Mouse (Mus musculus) liver, embryonic 13.5 days (tissue): Measurements from ENCODE around the gene Nanp. TPM values are rescaled to one million over a fixed set of nuclear protein-coding genes. Genes with fewer than 3 reads are reported as not detected.

Experiments used
- ATAC-seq: fragments of 200-750 bp; cut with Nextera tagmentation; 2 replicates; pipeline ENCODE4 v1.8.0; 2017; ENCODE audit warnings: low read depth, mild to moderate bottlenecking, moderate number of reproducible peaks, moderate library complexity
- DNase-seq: peaks from one replicate; pipeline ENCODE4 v3.0.0; 2022
- H3K27ac ChIP-seq: fragments of 300-500 bp; sonication (generic); 2 replicates; pipeline ENCODE4 v1.5.1; 2015; ENCODE audit warnings: moderate library complexity, mild to moderate bottlenecking, inconsistent platforms
- H3K27me3 ChIP-seq: fragments of 300-500 bp; sonication (generic); 2 replicates; pipeline ENCODE4 v1.6.1; 2015; ENCODE audit warnings: mild to moderate bottlenecking, inconsistent platforms
- H3K36me3 ChIP-seq: fragments of 300-500 bp; sonication (generic); 2 replicates; pipeline ENCODE4 v1.6.1; 2015; ENCODE audit warnings: mild to moderate bottlenecking, inconsistent platforms
- H3K4me1 ChIP-seq: fragments of 300-500 bp; sonication (generic); replicated peaks from 2 replicates; pipeline ENCODE4 v1.6.1; 2015; ENCODE audit warnings: inconsistent platforms
- H3K4me2 ChIP-seq: fragments of 300-500 bp; sonication (generic); 2 replicates; pipeline ENCODE4 v1.6.1; 2015; ENCODE audit warnings: inconsistent platforms, mild to moderate bottlenecking, moderate library complexity
- H3K4me3 ChIP-seq: fragments of 300-500 bp; sonication (generic); replicated peaks from 2 replicates; pipeline ENCODE4 v1.5.1; 2015; ENCODE audit warnings: mild to moderate bottlenecking, inconsistent platforms
- H3K9ac ChIP-seq: fragments of 300-500 bp; sonication (generic); 2 replicates; pipeline ENCODE4 v1.6.1; 2015; ENCODE audit warnings: mild to moderate bottlenecking, inconsistent platforms
- H3K9me3 ChIP-seq: fragments of 300-500 bp; sonication (generic); replicated peaks from 2 replicates; pipeline ENCODE4 v1.6.1; 2016; ENCODE audit warnings: inconsistent platforms
- WGBS: fragments of 180-500 bp; shearing (Covaris S2); methylation state at CpG from one replicate; pipeline ENCODE4 v1.1.7; 2015; ENCODE audit not compliant: insufficient replicate concordance; 5-methylcytosine and 5-hydroxymethylcytosine counted together
- polyA plus RNA-seq: library from polyadenylated mRNA; unstranded; fragments of >200 nt; fragmentation: Nextera tagmentation; extraction: Ambion mirVana; gene quantifications from 2 replicates; pipeline ENCODE4 v1.2.1, GENCODE M21; 2015

Gene Nanp
- polyA plus RNA-seq = 76.2 and 88.7 TPM in 2 replicates

DNA sequence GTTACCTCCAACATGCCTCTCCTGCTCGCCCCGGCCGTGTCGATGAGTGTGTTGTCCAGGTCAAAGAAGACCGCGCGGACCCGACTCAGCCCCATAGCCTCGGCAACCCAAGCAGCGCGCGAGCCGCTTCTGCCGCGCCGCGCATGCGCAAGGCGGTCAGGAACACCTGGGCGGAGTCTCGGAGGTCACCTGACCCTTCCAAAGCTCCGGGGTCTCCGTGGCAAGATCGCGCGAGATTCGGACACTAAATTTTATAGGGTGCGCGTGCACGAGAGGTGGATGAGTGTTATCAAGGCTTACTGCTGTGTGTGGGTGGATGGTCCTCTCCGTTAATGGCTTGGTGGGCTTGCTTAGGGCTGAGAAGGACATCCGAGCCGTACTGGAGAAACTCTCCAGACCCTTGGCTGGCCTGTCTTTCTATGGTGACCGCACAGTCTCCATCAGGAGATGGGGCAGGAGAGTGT lies at the start of gene Nanp, which contains the start of gene Ninl:
TSS of gene Nanp (minus strand) at position 167 of the 464 bp plus-strand sequence.
TSS of gene Ninl (minus strand) at position 151 of the 464 bp plus-strand sequence.
- DNase-seq (peak; percentile 94), ATAC-seq (peak; percentile 84)

DNA sequence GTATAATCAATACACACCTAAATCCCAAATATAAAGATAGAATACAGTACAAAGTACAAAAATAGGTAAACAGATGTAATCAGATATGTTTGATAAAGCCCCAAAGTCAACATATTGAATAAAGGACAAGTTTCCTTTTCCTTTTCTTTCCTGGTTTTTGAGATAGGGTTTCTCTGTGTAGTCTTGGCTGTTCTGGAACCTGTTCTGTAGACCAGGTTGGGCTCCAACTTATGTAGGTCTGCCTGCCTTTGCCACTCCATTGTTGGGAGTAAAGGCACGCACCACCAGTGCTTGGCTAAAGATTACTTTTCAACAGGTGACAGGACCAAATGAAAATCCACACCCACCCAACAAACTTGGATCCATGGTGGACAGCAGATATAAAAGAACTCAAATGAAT lies 17.4 kb upstream of the Nanp start:
- no peaks in the 10 kb centered on the region for H3K27me3 ChIP-seq

More for the DNA sequence above, at the start of gene Nanp, which contains the start of gene Ninl:
- H3K9ac ChIP-seq = peak within 1 kb of the TSS; percentile 100
- under 1% methylated on average over 34 of the region's 34 CpGs for WGBS
- H3K4me1 ChIP-seq = peaks cover 52% of the 10 kb centered on the region
- no peaks in the 10 kb centered on the region for H3K27me3 ChIP-seq
- H3K27ac ChIP-seq = peak within 1 kb of the TSS; percentile 96
- H3K4me3 ChIP-seq = peak within 1 kb of the TSS; percentile 98
- peaks cover 8% of the 10 kb centered on the region; the same call in 1 of the 2 replicates for H3K36me3 ChIP-seq
- H3K9me3 ChIP-seq = no peaks in the 10 kb centered on the region
- H3K4me2 ChIP-seq = peak within 1 kb of the TSS; percentile 87

GRCm38 (mm10) chr2:151040411-151040810 lies 1.2 kb upstream of the Nanp start:
- ATAC-seq (no peak), DNase-seq (no peak)
- Histone ChIP-seq H3K9me3 (no peaks in the 10 kb centered on the region), H3K4me3 (peak overlapping the region; percentile 98), H3K27ac (no peak overlapping the region), H3K4me2 (peak overlapping the region; percentile 87), H3K27me3 (no peaks in the 10 kb centered on the region), H3K4me1 (peaks cover 40% of the 10 kb centered on the region), H3K36me3 (0 out of 2 replicates have a peak, but pooled peaks cover 3% of the 10 kb centered on the region), H3K9ac (0 out of 2 replicates have a peak overlapping the region, but pooled peaks have one; percentile 100)
- 79% methylated on average over 1 of the region's 1 CpGs for WGBS

More for the DNA sequence above, 17.4 kb upstream of the Nanp start:
- no peak for ATAC-seq
- Histone ChIP-seq H3K4me1 (no peaks in the 10 kb centered on the region), H3K27ac (no peak overlapping the region), H3K9me3 (no peaks in the 10 kb centered on the region), H3K36me3 (no peaks in the 10 kb centered on the region), H3K9ac (no peak overlapping the region), H3K4me3 (no peak overlapping the region), H3K4me2 (no peak overlapping the region)
- WGBS = 80% methylated on average over 1 of the region's 1 CpGs
- no peak for DNase-seq

DNA sequence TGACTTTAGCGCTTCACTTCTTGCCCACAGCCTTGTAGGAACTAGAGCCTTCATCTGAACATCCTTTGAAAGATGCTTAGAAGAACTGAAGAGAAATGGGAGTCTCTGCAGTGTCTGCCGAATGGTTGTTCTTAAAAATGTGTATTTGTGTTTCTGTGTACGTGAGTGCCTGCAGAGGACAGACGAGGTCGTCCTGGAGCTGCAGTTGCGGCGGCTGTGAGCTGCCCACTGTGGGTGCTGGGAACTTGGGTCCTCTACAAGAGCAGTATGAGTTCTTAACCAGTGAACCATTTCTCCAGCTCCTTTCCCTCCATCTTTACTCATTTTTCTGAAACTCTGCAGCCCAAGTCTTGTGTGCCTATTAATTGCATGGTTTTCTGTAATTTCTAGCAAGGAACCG lies 528 bp upstream of the Nanp start:
- H3K27ac ChIP-seq = peak overlapping the region; percentile 84
- H3K4me3 ChIP-seq = peak overlapping the region; percentile 98
- peak overlapping the region; percentile 100 for H3K9ac ChIP-seq
- peak overlapping the region; percentile 87 for H3K4me2 ChIP-seq
- WGBS = 34% methylated on average over 8 of the region's 8 CpGs
- H3K4me1 ChIP-seq = peaks cover 47% of the 10 kb centered on the region
- no peaks in the 10 kb centered on the region for H3K9me3 ChIP-seq
- peaks cover 7% of the 10 kb centered on the region; the same call in 1 of the 2 replicates for H3K36me3 ChIP-seq
- ATAC-seq = peak; percentile 8
- no peaks in the 10 kb centered on the region for H3K27me3 ChIP-seq
- peak; percentile 26 for DNase-seq

GRCm38 (mm10) chr2:151038811-151039222 lies 381 bp downstream of the Nanp start:
- Histone ChIP-seq H3K36me3 (peaks cover 12% of the 10 kb centered on the region; the same call in 1 of the 2 replicates), H3K27me3 (no peaks in the 10 kb centered on the region), H3K4me3 (peak overlapping the region; percentile 98), H3K9me3 (no peaks in the 10 kb centered on the region), H3K9ac (peak overlapping the region; percentile 100), H3K27ac (peak overlapping the region; percentile 96), H3K4me1 (peaks cover 56% of the 10 kb centered on the region), H3K4me2 (peak overlapping the region; percentile 87)
- ATAC-seq (no peak), DNase-seq (peak; percentile 22)
- 1% methylated on average over 29 of the region's 30 CpGs for WGBS

DNA sequence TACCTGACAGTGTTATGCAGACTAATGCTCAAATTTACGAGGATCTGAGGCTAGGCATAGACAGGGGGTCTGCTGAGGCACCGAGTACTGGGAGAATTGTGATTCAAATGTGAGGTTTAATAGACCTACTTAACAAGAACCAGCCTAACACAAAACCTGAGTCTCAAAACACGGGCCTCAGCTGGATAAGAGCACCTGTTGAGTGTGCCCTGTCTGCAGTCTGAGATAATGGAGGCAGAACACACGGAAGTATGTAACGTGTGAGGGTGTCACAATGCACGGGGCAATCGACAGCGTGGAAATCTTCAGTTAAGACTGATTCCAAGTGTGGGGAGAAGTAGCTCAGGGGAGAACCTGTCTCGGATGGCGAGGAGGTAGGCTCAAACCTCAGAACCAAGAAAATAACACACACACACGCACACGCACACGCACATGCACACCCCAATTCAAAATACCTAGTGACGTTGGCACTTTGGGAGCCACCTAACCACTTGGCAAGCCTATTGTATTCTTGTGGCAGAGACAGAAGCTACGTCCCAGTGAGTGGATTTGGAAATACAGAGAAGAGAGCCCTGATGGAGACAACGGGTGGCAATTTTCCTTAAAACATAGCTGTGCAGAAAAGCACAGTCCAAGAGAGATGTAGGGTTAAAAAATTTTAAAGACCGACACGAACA lies 1.2 kb downstream of the Nanp start:
- H3K27ac ChIP-seq = peak overlapping the region; percentile 96
- WGBS = 20% methylated on average over 18 of the region's 18 CpGs
- H3K4me1 ChIP-seq = peaks cover 63% of the 10 kb centered on the region
- H3K36me3 ChIP-seq = peaks cover 16% of the 10 kb centered on the region
- H3K9ac ChIP-seq = peak overlapping the region; percentile 100
- H3K9me3 ChIP-seq = no peaks in the 10 kb centered on the region
- peak overlapping the region; percentile 87 for H3K4me2 ChIP-seq
- no peaks in the 10 kb centered on the region for H3K27me3 ChIP-seq
- DNase-seq (peak; percentile 76), ATAC-seq (peak; percentile 84)
- H3K4me3 ChIP-seq = peak overlapping the region; percentile 98

DNA sequence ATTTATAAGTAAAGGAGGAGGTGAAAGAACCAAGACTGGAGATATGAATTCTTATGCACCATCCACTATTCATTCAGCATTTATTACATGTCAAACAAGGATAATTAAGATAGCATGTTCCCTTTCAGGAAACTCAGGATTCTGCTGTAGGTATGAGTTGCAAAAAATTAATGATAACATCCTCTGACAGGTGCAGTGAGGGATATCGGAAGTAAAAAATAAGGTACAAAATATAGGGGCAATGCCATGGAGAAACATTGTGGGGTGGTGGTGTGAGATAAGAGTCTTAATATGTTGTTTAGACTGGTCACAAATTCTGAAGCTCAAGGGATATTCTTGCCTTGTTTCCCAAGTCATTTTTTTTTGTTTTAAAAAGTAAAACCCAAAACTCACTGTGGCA lies 1.9 kb downstream of the Nanp start:
- H3K9me3 ChIP-seq = no peaks in the 10 kb centered on the region
- peak; percentile 36 for DNase-seq
- peak overlapping the region; percentile 96 for H3K27ac ChIP-seq
- H3K27me3 ChIP-seq = no peaks in the 10 kb centered on the region
- H3K4me3 ChIP-seq = peak overlapping the region; percentile 98
- peak; percentile 18; the same call in 1 of the 2 replicates for ATAC-seq
- 22% methylated on average over 1 of the region's 1 CpGs for WGBS
- peak overlapping the region; percentile 87 for H3K4me2 ChIP-seq
- peak overlapping the region; percentile 100 for H3K9ac ChIP-seq
- H3K4me1 ChIP-seq = peaks cover 68% of the 10 kb centered on the region
- H3K36me3 ChIP-seq = peaks cover 22% of the 10 kb centered on the region

DNA sequence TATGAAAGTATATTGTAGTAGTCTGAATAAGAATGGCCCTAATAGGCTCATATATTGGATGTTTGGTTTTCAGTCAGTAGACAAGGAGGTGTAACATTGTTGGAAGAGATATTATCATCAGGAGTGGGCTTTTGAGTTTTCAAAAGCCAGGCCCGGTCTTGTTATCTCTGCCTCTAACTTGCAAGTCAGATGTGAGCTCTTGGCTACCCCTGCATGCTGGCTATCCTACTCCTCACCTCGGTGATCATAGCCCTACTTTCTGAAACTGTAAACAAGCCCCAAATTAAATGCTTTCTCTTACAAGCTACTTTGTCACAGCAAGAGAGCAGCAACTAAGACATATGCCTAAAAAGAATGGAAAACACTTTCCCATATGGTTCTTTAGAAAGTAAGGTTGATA lies 2.5 kb downstream of the Nanp start:
- ATAC-seq (no peak), DNase-seq (peak; percentile 20)
- H3K36me3 ChIP-seq = peaks cover 22% of the 10 kb centered on the region
- H3K9ac ChIP-seq = peak overlapping the region; percentile 100
- no peaks in the 10 kb centered on the region for H3K9me3 ChIP-seq
- H3K4me2 ChIP-seq = peak overlapping the region; percentile 87
- peak overlapping the region; percentile 96 for H3K27ac ChIP-seq
- H3K4me3 ChIP-seq = peak overlapping the region; percentile 98
- peaks cover 68% of the 10 kb centered on the region for H3K4me1 ChIP-seq
- no peaks in the 10 kb centered on the region for H3K27me3 ChIP-seq
- WGBS = 24% methylated on average over 2 of the region's 2 CpGs

- WGBS = 78% methylated on average over 3 of the region's 3 CpGs
- Histone ChIP-seq H3K9ac (no peak overlapping the region), H3K4me3 (no peak overlapping the region), H3K4me1 (peaks cover 56% of the 10 kb centered on the region), H3K4me2 (no peak overlapping the region), H3K36me3 (peaks cover 23% of the 10 kb centered on the region), H3K9me3 (no peaks in the 10 kb centered on the region), H3K27ac (peak overlapping the region; percentile 19; the same call in 1 of the 2 replicates), H3K27me3 (no peaks in the 10 kb centered on the region)
- DNase-seq (no peak), ATAC-seq (no peak)
Measured at GRCm38 (mm10) chr2:151034435-151034834, 4.8 kb downstream of the Nanp start.

GRCm38 (mm10) chr2:151021158-151021557 lies 18.0 kb downstream of the Nanp start:
- H3K27me3 ChIP-seq = no peaks in the 10 kb centered on the region
- H3K9me3 ChIP-seq = no peaks in the 10 kb centered on the region
- H3K9ac ChIP-seq = no peak overlapping the region
- no peaks in the 10 kb centered on the region for H3K4me1 ChIP-seq
- no peak overlapping the region for H3K4me2 ChIP-seq
- H3K27ac ChIP-seq = no peak overlapping the region
- 84% methylated on average over 10 of the region's 10 CpGs for WGBS
- ATAC-seq (no peak), DNase-seq (no peak)
- H3K36me3 ChIP-seq = peaks cover 28% of the 10 kb centered on the region
- H3K4me3 ChIP-seq = no peak overlapping the region

DNA sequence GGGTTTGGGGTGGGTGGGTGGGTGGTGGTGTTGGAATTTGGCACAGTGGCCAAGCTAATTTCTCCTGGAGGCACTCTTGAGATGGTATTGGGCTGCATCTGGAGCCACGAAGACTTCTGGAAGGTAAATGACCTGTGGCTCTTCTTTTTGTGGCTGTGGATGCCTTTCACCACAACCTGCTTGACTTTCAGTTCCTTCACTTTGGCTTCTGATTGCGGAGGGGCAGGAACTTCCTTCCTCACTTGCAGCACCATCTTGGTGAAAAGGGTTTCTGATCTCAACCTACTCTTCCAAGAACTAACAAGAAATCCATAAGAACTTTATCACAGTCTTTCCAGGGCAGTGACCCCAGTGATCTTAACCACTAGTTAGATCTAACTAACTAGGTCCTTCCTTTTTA lies 23.9 kb downstream of the Nanp start:
- Histone ChIP-seq H3K4me1 (peaks cover 16% of the 10 kb centered on the region), H3K27me3 (no peaks in the 10 kb centered on the region), H3K4me2 (no peak overlapping the region), H3K4me3 (no peak overlapping the region), H3K36me3 (no peaks in the 10 kb centered on the region), H3K27ac (no peak overlapping the region), H3K9me3 (no peaks in the 10 kb centered on the region), H3K9ac (no peak overlapping the region)
- WGBS = 51% methylated on average over 2 of the region's 2 CpGs
- ATAC-seq (no peak), DNase-seq (no peak)
